Mouse (Mus musculus): ENCODE measurements around the gene Gm1527. TPM values are rescaled to one million over a fixed set of nuclear protein-coding genes. Genes with fewer than 3 reads are reported as not detected.

The Gm1527 gene
- polyA plus RNA-seq, 1 experiment from 2014 or later: not detected

Other genes with a start within 250 kb of the Gm1527 start
- gene Slc2a2, start 194.7 kb upstream of the Gm1527 start, polyA plus RNA-seq (2014; fragmentation: Nextera tagmentation; extraction: Ambion mirVana): 7.4 and 10.8 TPM in 2 replicates
- 6.7 and 10.9 TPM in 2 replicates for gene Eif5a2, start 111.3 kb upstream of the Gm1527 start, polyA plus RNA-seq (2014; fragmentation: Nextera tagmentation; extraction: Ambion mirVana)
- gene Rpl22l1, start 87.2 kb upstream of the Gm1527 start, polyA plus RNA-seq (2014; fragmentation: Nextera tagmentation; extraction: Ambion mirVana): 514 and 811 TPM in 2 replicates
- 0.50 and 1.1 TPM in 2 replicates for gene Egfem1, start 189.4 kb downstream of the Gm1527 start, polyA plus RNA-seq (2014; fragmentation: Nextera tagmentation; extraction: Ambion mirVana)